Mouse (Mus musculus) lung, embryonic 16.5 days (tissue): ENCODE data around the gene Dscam. TPM values are rescaled to one million over a fixed set of nuclear protein-coding genes. Genes with fewer than 3 reads are reported as not detected.

Source experiments
- ATAC-seq: fragments of 200-750 bp; cut with Nextera tagmentation; 2 replicates; pipeline ENCODE4 v1.8.0; 2017; ENCODE audit warnings: low read depth, mild to moderate bottlenecking, moderate library complexity
- H3K27ac ChIP-seq: fragments of 300-500 bp; sonication (generic); 2 replicates; pipeline ENCODE4 v1.5.1; 2014; ENCODE audit warnings: mild to moderate bottlenecking, control low read depth, low read length
- H3K27me3 ChIP-seq: fragments of 300-500 bp; sonication (generic); 2 replicates; pipeline ENCODE4 v1.6.1; 2014; ENCODE audit warnings: low read depth, low read length, mixed read lengths; ENCODE audit not compliant: control insufficient read depth, insufficient read depth
- H3K36me3 ChIP-seq: fragments of 300-500 bp; sonication (generic); 2 replicates; pipeline ENCODE4 v1.6.1; 2014; ENCODE audit warnings: low read length; ENCODE audit not compliant: control insufficient read depth, insufficient read depth
- H3K4me1 ChIP-seq: fragments of 300-500 bp; sonication (generic); replicated peaks from 2 replicates; pipeline ENCODE4 v1.6.1; 2014; ENCODE audit warnings: low read length, mixed read lengths; ENCODE audit not compliant: control insufficient read depth, insufficient read depth
- H3K4me2 ChIP-seq: fragments of 300-500 bp; sonication (generic); 2 replicates; pipeline ENCODE4 v1.6.1; 2014; ENCODE audit warnings: low read depth, low read length, control low read depth
- H3K4me3 ChIP-seq: fragments of 300-500 bp; sonication (generic); 2 replicates; pipeline ENCODE4 v1.5.1; 2014; ENCODE audit warnings: mild to moderate bottlenecking, low read length, control low read depth
- H3K9ac ChIP-seq: fragments of 300-500 bp; sonication (generic); 2 replicates; pipeline ENCODE4 v1.6.1; 2014; ENCODE audit warnings: low read length, control low read depth
- H3K9me3 ChIP-seq: fragments of 300-500 bp; sonication (generic); 2 replicates; pipeline ENCODE4 v1.6.1; 2016; ENCODE audit warnings: low read length; ENCODE audit not compliant: control insufficient read depth
- WGBS: fragments of 180-500 bp; shearing (Covaris S2); extraction: QIAGEN DNeasy Blood & Tissue Kit; methylation state at CpG from one replicate; pipeline ENCODE4 v1.1.7; 2014; 5-methylcytosine and 5-hydroxymethylcytosine counted together
- polyA plus RNA-seq: library from polyadenylated mRNA; unstranded; fragments of >200 nt; fragmentation: Nextera tagmentation; extraction: Ambion mirVana; gene quantifications from 2 replicates; pipeline ENCODE4 v1.2.1, GENCODE M21; 2015

Dscam gene
- polyA plus RNA-seq, 1 experiment from 2014 or later = not detected

- Histone ChIP-seq H3K27me3 (no peaks in the 10 kb centered on the region), H3K27ac (no peak overlapping the region), H3K9ac (no peak overlapping the region), H3K4me1 (no peaks in the 10 kb centered on the region), H3K4me2 (no peak overlapping the region), H3K9me3 (no peaks in the 10 kb centered on the region), H3K4me3 (no peak overlapping the region), H3K36me3 (no peaks in the 10 kb centered on the region)
- WGBS = 86% methylated on average over 3 of the region's 3 CpGs
- ATAC-seq = no peak
These were observed 446.4 kb downstream of the Dscam start for GRCm38 (mm10) chr16:96724123-96724522.

- Histone ChIP-seq H3K4me1 (no peaks in the 10 kb centered on the region), H3K9me3 (no peaks in the 10 kb centered on the region), H3K27me3 (no peaks in the 10 kb centered on the region), H3K4me3 (no peak overlapping the region), H3K36me3 (no peaks in the 10 kb centered on the region), H3K4me2 (no peak overlapping the region), H3K9ac (no peak overlapping the region), H3K27ac (no peak overlapping the region)
- 94% methylated on average over 2 of the region's 2 CpGs for WGBS
- ATAC-seq = no peak
These were observed 447.4 kb downstream of the Dscam start for GRCm38 (mm10) chr16:96723066-96723669.

- Histone ChIP-seq H3K4me2 (no peak overlapping the region), H3K36me3 (no peaks in the 10 kb centered on the region), H3K4me3 (no peak overlapping the region), H3K27me3 (no peaks in the 10 kb centered on the region), H3K9ac (no peak overlapping the region), H3K9me3 (no peaks in the 10 kb centered on the region), H3K4me1 (no peaks in the 10 kb centered on the region), H3K27ac (no peak overlapping the region)
- WGBS = 61% methylated on average over 3 of the region's 3 CpGs
- ATAC-seq = no peak
These were observed 448.4 kb downstream of the Dscam start for GRCm38 (mm10) chr16:96722135-96722534.

GRCm38 (mm10) chr16:96721241-96721640 lies 449.3 kb downstream of the Dscam start:
- no peak overlapping the region for H3K27ac ChIP-seq
- no peaks in the 10 kb centered on the region for H3K27me3 ChIP-seq
- ATAC-seq = no peak
- no peaks in the 10 kb centered on the region for H3K36me3 ChIP-seq
- H3K4me1 ChIP-seq = no peaks in the 10 kb centered on the region
- no peaks in the 10 kb centered on the region for H3K9me3 ChIP-seq
- H3K4me3 ChIP-seq = no peak overlapping the region
- 55% methylated on average over 9 of the region's 9 CpGs for WGBS
- H3K9ac ChIP-seq = no peak overlapping the region
- no peak overlapping the region for H3K4me2 ChIP-seq

GRCm38 (mm10) chr16:96720666-96721065 lies 449.9 kb downstream of the Dscam start:
- Histone ChIP-seq H3K4me2 (no peak overlapping the region), H3K9ac (no peak overlapping the region), H3K9me3 (no peaks in the 10 kb centered on the region), H3K4me1 (no peaks in the 10 kb centered on the region), H3K4me3 (no peak overlapping the region), H3K27ac (no peak overlapping the region), H3K27me3 (no peaks in the 10 kb centered on the region), H3K36me3 (no peaks in the 10 kb centered on the region)
- ATAC-seq = no peak
- WGBS = 64% methylated on average over 5 of the region's 5 CpGs

GRCm38 (mm10) chr16:96718221-96718620 lies 452.3 kb downstream of the Dscam start:
- H3K36me3 ChIP-seq = no peaks in the 10 kb centered on the region
- no peaks in the 10 kb centered on the region for H3K27me3 ChIP-seq
- no peak overlapping the region for H3K27ac ChIP-seq
- 6% methylated on average over 2 of the region's 2 CpGs for WGBS
- no peak overlapping the region for H3K4me2 ChIP-seq
- H3K4me3 ChIP-seq = no peak overlapping the region
- H3K9me3 ChIP-seq = no peaks in the 10 kb centered on the region
- H3K9ac ChIP-seq = no peak overlapping the region
- H3K4me1 ChIP-seq = no peaks in the 10 kb centered on the region
- ATAC-seq = no peak

- ATAC-seq = no peak
- Histone ChIP-seq H3K4me3 (no peak overlapping the region), H3K36me3 (no peaks in the 10 kb centered on the region), H3K9me3 (no peaks in the 10 kb centered on the region), H3K9ac (no peak overlapping the region), H3K4me2 (no peak overlapping the region), H3K27me3 (no peaks in the 10 kb centered on the region), H3K27ac (no peak overlapping the region), H3K4me1 (no peaks in the 10 kb centered on the region)
- 80% methylated on average over 2 of the region's 2 CpGs for WGBS
These were observed 453.9 kb downstream of the Dscam start for GRCm38 (mm10) chr16:96716633-96717032.

GRCm38 (mm10) chr16:96711935-96712334 lies 458.6 kb downstream of the Dscam start:
- H3K36me3 ChIP-seq = no peaks in the 10 kb centered on the region
- H3K4me1 ChIP-seq = no peaks in the 10 kb centered on the region
- no peak for ATAC-seq
- WGBS = 36% methylated on average over 4 of the region's 4 CpGs
- H3K27me3 ChIP-seq = no peaks in the 10 kb centered on the region
- no peak overlapping the region for H3K9ac ChIP-seq
- no peak overlapping the region for H3K4me2 ChIP-seq
- H3K27ac ChIP-seq = no peak overlapping the region
- no peaks in the 10 kb centered on the region for H3K9me3 ChIP-seq
- H3K4me3 ChIP-seq = no peak overlapping the region

GRCm38 (mm10) chr16:96700551-96700950 lies 470.0 kb downstream of the Dscam start:
- no peak overlapping the region for H3K27ac ChIP-seq
- H3K27me3 ChIP-seq = no peaks in the 10 kb centered on the region
- no peak overlapping the region for H3K4me2 ChIP-seq
- H3K4me3 ChIP-seq = no peak overlapping the region
- H3K4me1 ChIP-seq = no peaks in the 10 kb centered on the region
- 64% methylated on average over 3 of the region's 3 CpGs for WGBS
- no peaks in the 10 kb centered on the region for H3K9me3 ChIP-seq
- H3K36me3 ChIP-seq = no peaks in the 10 kb centered on the region
- H3K9ac ChIP-seq = no peak overlapping the region
- ATAC-seq = no peak

- Histone ChIP-seq H3K36me3 (no peaks in the 10 kb centered on the region), H3K9me3 (no peaks in the 10 kb centered on the region), H3K4me3 (no peak overlapping the region), H3K4me2 (no peak overlapping the region), H3K4me1 (no peaks in the 10 kb centered on the region), H3K27me3 (no peaks in the 10 kb centered on the region), H3K9ac (no peak overlapping the region), H3K27ac (no peak overlapping the region)
- WGBS = 69% methylated on average over 4 of the region's 4 CpGs
- no peak for ATAC-seq
These were observed 474.7 kb downstream of the Dscam start for GRCm38 (mm10) chr16:96695882-96696281.
